Mouse (Mus musculus) CD8-positive naive resting alpha-beta T cell, adult 2 months (primary cell): ENCODE measurements around the gene Setd1b.
A peak's percentile ranks its signal among the peaks of the same experiment; 100 is the strongest.

ENCODE experiments used
- DNase-seq, 2 experiments: peaks; one replicate each; pipeline ENCODE4 v3.0.0; 2022; ENCODE audit warnings: low read depth in 2 of 2, low spot score in 2 of 2

Gene Setd1b

GRCm38 (mm10) chr5:123139722-123140627, 2.0 kb upstream of the Setd1b start:
- peak in 1 of 2 experiments; percentile 53 for DNase-seq

GRCm38 (mm10) chr5:123140694-123141554, 1.1 kb upstream of the Setd1b start:
- DNase-seq, result peak; percentile 61 to 72

- no peak for DNase-seq
Observed at GRCm38 (mm10) chr5:123141555-123142160, 335 bp upstream of the Setd1b start.

GRCm38 (mm10) chr5:123143251-123143970, 1.4 kb downstream of the Setd1b start:
- no peak for DNase-seq

GRCm38 (mm10) chr5:123143971-123144745, 2.2 kb downstream of the Setd1b start:
- DNase-seq, result no peak

- DNase-seq, result no peak
Observed at GRCm38 (mm10) chr5:123144746-123145590, 3.0 kb downstream of the Setd1b start.

GRCm38 (mm10) chr5:123146357-123146756, 4.4 kb downstream of the Setd1b start:
- no peak for DNase-seq

GRCm38 (mm10) chr5:123147569-123147968, 5.6 kb downstream of the Setd1b start:
- DNase-seq, result no peak

- DNase-seq, result no peak
Observed at GRCm38 (mm10) chr5:123148073-123148722, 6.2 kb downstream of the Setd1b start.

- DNase-seq, result peak; percentile 89 to 93
Observed at GRCm38 (mm10) chr5:123149451-123150400, 7.7 kb downstream of the Setd1b start.

- DNase-seq, result peak; percentile 68 to 80
Observed at GRCm38 (mm10) chr5:123150641-123151040, 8.6 kb downstream of the Setd1b start.

- DNase-seq, result peak; percentile 45 to 70
Observed at GRCm38 (mm10) chr5:123151077-123151476, 9.1 kb downstream of the Setd1b start.

- DNase-seq, result no peak
Observed at GRCm38 (mm10) chr5:123151707-123152362, 9.8 kb downstream of the Setd1b start.

- DNase-seq, result no peak
Observed at GRCm38 (mm10) chr5:123152901-123153300, 10.9 kb downstream of the Setd1b start.

- peak; percentile 74 to 80 for DNase-seq
Observed at GRCm38 (mm10) chr5:123155425-123155824, 13.4 kb downstream of the Setd1b start.

GRCm38 (mm10) chr5:123156763-123157162, 14.8 kb downstream of the Setd1b start:
- no peak for DNase-seq

GRCm38 (mm10) chr5:123157972-123158371, 16.0 kb downstream of the Setd1b start:
- DNase-seq, result no peak
